Mouse (Mus musculus) C2C12 (cell line): Measurements from ENCODE around the gene Enah.

Experiments used
- CTCF ChIP-seq: IDR thresholded peaks from one replicate; pipeline ENCODE4 v1.5.1; 2011; ENCODE audit not compliant: control insufficient read depth, insufficient read depth, insufficient read length
- FOSL1 ChIP-seq: IDR thresholded peaks from one replicate; pipeline ENCODE4 v1.8.0; 2011; ENCODE audit warnings: mild to moderate bottlenecking, low read length; ENCODE audit not compliant: poor library complexity, insufficient read depth, severe bottlenecking
- MYOD1 ChIP-seq: IDR thresholded peaks from one replicate; pipeline ENCODE4 v1.6.1; 2011; ENCODE audit warnings: low read depth; ENCODE audit not compliant: control insufficient read depth, insufficient read length
- MYOG ChIP-seq: IDR thresholded peaks from one replicate; pipeline ENCODE4 v1.6.1; 2011; ENCODE audit not compliant: control insufficient read depth, insufficient read length; ENCODE audit errors: extremely low read depth

DNA sequence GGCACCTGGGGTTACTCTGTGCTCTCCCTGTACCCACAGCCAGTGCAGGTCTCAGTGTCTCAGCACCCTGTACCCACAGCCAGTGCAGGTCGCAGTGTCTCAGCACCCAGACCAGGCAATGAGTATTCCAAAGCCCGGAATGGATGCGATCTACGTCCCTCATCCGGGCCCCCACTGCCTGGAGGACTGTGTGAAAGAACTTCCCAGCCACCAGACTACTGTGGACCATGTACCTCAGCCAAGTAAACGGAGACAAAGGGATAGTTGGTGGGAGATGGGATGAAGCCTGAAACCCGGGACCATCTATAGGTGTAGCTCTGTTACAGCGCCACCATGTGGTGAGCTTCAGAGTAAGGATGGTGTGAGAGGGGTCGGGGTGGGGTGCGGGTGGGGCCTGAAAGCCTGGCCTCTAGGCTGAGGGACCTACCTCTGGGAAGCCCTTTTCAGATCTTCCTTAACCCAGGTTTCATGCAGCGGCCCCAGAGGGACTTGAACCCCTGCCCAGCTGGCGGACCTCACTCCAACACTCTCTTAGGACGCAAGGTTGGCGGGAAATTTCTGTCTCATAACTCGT, 139.0 kb downstream of the Enah start:
- no peak for TF ChIP-seq CTCF
- no peak for TF ChIP-seq MYOD1
- TF ChIP-seq MYOG: no peak
- TF ChIP-seq FOSL1: no peak
